Mouse (Mus musculus) cortical plate, adult 2 months (tissue): ENCODE measurements at regions not wholly inside any gene's neighbourhood (a gene's known extent, or its start where the extent isn't known, plus 50 kb on each side); places are given as distances from the start of the nearest gene placed in this dataset.

Experiments used
- CTCF ChIP-seq: fragments of 200-500 bp; IDR thresholded peaks from 2 replicates; pipeline ENCODE4 v1.5.1; 2011; ENCODE audit warnings: mild to moderate bottlenecking, control low read depth, low read length; ENCODE audit not compliant: insufficient read depth; ENCODE audit errors: extremely low read depth
- POLR2A ChIP-seq: fragments of 200-500 bp; IDR thresholded peaks from 2 replicates; pipeline ENCODE4 v1.6.1; 2011; ENCODE audit warnings: mild to moderate bottlenecking, low read length, control low read depth; ENCODE audit not compliant: insufficient read depth; ENCODE audit errors: extremely low read depth

- TF ChIP-seq POLR2A (no peak), CTCF (no peak)
Observed at GRCm38 (mm10) chr6:50824466-50824865, 170.2 kb upstream of the Npvf start.
